Mouse (Mus musculus) retina, postnatal 1 day (tissue): ENCODE measurements around the gene Rsad1.

Source experiments
- DNase-seq: peaks from one replicate; pipeline ENCODE4 v3.0.0-alpha.2; 2012

The Rsad1 gene

DNA sequence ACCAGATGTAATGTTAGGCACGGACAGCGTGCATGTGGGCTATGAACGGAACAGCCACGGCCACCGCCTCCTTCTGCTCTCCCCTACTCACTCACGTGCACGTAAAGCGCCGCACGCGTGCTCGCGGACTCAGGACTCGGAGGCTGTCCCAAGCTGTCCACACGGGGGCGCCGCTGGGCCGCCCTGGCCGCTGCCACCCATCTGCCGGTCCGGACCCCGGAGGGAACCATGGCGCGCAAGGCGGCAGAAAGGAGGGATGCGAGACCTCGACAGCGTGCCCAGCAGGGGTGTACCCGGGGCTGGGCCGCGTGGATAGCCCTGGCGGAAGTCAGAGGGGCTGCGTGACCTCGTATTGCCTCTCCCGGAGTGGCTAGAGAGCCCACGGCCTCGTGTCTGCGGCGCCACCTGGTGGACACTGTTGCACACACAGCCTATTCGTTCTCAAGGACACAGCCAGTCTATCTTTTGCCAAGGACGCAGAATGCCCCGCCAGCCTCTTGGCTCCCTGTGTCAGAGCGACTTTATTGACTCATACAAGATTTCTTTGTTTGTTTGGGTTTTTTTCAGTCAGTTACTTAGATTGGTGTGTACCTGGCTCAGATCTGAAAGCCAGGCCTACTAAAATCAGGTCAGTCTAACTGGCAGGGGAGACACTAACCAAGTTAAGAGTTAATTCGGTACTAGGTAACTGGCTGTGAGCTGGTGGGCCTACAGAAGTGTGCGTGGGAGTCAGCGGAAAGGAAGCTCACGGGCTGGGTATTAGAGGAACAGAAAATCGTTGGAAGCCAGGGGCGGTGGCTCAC, at the start of gene Rsad1:
Gene Rsad1 (minus strand): TSS at position 368 of the 803 bp plus-strand sequence.
- DNase-seq: peak; percentile 97

DNA sequence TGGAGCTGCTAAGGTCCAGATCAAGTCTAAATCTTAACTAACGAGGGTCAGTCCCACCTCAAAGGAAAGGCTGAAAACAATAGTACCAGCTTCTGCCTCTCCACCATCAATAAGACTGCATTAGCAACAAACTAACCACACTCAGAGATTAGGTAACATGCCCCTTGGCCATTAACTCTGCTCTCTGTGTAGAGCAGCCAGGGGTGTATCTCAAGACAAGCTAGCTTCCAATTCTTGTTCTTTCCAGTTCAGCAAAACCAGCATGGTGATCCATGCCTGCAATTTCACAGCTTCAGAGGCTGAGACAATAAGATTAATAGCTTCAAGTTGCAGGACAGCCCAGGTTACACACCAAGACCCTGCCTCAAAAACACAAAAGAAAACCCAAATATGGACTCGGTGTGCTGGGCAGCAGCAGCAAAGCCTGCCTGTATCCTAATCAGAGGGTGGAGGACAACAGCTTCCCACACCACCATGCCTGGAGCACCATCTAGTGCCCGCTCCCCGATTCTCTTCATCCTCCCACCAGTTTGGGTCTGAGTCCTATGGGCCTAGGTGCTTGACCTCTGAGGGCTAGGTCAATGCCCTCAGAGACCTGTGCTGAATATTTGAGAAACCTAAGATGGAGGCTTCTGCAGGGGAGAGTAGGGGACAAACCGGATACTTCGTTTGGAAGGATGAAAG, 49.5 kb upstream of the Rsad1 start:
- no peak for DNase-seq

DNA sequence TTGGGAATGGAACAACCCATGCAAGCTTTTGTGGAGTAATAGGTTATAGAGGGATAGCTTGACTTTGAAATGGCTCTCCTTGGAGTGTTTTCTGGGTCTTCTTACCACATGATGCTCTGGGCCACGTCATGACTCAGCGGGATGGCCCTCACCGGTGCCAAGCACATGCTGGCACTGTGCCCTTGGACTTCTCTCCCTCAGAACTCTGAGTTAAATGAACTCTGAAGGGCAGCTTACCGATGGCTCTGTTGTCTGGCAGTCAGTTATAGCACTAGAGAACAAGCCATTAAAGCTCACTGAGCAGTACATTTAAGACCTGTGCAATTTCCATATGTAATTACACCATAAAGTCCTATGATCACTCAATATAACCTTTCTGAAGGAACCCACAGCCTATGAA, 48.3 kb upstream of the Rsad1 start:
- DNase-seq: no peak

DNA sequence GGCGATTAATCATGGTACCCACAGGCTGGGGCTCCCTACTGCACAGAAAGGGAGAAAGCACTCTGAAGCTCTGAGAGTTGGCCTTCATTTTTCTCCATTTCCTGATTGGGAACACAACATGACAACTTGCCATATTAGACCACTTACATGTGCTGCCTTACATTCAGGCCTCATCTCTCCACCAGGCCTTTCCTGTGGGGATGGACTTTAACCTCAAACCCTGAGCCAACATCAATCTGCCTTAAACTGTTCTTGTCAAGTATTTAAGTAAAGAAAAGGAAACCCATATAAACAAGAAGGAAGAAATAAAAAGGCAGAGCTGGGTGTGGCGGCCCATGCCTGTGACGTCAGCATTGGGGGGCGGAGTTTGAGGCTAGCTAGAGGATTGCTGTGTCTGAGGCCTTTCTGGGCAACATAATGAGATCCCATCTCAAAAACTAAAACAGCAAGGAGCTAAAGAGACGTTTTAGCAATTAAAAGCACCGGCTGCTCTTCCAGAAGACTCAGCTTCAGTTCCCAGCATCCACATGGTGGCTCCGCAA, 47.3 kb upstream of the Rsad1 start:
- DNase-seq: no peak

DNA sequence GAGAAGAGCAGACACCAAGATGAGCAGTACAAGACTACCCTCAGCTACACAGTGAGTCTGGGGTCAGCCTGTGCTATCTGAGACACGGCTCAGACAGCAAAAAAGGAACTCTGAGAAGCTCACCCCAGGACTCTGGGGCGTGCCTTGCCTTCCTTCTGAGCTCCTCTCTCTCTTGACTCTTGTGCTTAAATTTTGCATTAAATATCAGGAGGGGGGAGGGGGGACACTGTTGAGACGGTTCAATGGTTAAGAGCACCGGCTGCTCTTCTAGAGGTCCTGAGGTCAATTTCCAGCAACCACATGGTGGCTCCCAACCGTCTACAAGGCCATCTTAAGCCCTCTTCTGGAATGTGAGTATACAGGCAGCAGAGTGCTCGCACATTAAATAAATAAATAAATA, 38.5 kb upstream of the Rsad1 start:
- DNase-seq: no peak

DNA sequence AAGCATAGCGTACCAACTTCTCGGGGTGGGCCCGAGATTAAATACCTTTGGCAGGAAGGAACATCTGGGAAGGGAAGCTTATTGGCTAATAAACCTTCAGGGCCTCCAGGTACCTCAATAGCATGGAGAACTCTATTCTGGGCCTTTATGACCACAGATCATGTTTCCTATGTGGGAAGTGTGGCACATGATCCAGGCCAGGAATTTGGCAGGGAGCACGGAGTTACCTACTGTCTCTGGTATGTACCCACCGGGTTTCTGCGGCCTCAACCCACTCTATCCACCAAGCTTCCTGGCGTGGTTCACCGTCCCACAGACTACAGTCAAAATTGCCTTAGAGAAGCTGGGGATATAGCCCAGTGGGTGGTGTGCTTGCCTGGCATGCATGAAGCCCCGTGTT, 36.0 kb upstream of the Rsad1 start:
- no peak for DNase-seq

DNA sequence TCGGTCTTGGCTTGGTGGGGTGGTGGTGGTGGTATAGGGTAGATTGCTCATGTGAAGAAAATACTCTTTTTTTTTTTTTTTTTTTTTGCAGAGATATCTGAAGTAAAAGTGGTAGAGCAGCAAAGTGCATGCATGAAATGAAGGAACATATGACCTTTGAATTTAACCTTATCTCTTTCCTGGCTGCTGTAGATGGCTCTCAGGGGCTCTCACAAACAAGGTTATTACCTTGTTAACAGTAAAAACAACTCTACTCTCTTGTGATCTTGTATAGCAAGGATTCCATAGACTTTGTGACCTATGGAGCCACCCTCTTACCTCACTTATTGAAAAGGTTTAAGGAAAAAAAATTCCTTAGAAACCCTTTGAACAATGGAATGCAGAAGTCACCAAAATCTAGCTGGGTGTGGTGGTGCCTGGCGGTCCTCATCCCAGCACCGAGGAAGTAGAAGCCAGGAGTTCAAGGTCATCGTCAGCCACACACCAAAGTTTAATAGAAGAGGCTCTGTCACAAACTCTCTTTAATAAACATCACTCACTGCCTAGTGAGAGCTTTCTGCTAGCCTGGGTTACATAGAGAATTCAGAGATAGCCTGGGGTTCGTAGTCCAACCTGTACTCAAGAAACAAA, 31.2 kb upstream of the Rsad1 start:
- DNase-seq: no peak

DNA sequence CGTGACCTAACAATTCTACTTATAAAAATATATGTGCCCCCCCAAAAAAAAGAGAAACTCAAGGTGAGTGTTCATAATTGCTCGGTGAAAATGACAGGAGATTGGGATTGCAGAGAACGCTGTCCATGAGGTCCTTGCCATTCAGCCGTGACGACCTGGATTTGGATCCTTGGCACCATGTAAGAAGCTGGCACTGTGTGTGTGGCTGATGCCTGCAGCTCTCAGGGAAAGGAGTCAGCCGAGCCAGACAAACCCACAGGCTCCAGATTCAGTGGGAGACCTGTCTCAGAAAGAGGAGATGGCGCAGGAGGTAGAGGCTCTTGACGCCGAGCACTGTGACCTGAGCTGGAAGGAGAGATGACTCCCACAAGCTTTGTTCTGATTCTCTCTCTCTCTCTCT, 27.3 kb upstream of the Rsad1 start:
- DNase-seq: no peak

DNA sequence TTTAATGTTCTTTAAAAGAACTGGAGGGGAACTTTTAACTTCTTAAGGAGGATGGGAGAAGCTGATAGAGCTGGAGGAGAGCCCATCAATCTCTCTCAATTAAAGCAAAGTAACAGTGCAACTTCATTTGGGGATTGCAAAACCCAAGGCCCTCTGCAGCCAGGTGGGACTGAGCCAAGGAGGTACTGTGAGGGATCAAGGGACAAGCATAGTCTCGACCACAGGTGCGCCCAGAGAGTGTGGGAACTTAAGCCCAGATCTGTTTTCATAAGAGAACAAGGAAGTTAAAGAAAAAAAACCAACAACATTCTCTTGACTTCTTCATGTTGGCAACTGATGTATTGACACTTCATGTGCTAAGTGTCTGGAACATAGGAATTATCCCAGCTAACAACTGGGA, 26.0 kb upstream of the Rsad1 start:
- DNase-seq: no peak

DNA sequence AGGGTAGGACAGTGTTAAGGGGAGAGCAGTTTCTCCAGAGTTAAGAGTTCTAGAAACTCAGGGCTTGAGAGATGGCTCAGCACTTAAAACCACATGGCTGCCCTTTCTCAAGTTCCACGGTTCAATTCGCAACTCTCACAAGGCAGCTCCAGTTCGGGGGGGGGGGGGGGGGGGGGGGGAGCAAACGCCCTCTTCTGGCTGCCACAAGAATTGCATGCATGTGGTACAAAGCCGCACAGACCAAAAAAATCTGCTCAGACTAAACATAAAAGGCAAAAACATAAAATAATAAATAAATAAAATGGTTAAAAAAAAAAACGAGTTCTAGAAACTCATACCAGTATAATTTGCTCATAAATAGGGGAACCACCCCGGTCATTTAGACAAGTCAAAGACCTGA, 25.5 kb upstream of the Rsad1 start:
- no peak for DNase-seq

DNA sequence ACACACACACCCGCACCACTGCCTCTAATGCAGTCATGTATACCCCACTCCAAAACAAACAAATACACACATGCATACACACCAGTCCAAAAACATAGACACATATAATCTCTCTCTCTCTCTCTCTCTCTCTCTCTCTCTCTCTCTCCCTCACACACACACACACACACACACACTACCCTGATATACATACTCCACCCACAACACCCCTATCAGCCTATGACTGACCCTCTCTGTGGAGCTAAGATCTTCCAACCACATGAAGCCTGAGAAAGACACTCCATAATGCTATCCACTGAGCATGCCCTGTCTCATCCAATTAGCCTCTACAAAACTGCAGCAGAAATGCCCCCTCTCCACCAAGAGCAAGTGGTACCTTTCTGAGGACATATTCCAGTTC, 22.8 kb upstream of the Rsad1 start:
- peak; percentile 45 for DNase-seq

DNA sequence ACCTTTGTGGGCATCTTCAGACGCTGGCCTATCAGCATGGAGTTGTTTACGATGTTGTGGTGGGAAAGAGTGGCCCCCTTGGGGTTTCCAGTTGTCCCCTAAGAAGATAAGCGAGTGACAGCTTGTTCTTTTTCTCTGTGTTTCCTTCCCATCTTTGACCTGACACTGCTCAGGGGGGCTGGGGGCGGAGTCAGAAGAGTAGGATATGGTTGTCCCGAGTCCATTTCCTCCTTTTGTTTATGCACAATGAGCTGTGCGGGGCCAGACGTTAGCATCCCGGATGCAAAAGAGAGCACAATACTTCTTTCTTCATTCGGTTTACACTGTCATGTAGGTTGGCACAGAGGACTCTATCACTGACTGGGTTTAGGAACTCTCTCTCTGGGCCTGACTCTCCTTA, 21.6 kb upstream of the Rsad1 start:
- peak; percentile 55 for DNase-seq

DNA sequence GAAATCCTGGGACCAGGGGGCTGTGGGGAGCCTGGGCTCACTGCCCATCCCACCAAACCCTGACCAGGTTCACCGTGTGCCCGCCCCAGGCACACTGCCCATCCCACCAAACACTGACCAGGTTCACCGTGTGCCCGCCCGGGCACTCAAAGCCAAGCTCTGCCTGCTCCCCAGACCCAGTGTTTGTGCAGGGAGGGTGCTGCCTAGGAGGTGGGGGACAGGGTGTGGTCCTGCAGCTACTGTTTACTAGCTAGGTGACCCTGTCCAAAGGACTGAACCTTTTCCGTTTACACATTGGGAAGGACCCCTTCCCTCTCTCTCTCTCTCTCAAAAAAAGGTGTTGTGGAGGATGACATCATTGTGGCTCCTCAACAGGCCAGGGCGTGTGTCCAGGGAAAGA, 18.3 kb upstream of the Rsad1 start:
- no peak for DNase-seq

DNA sequence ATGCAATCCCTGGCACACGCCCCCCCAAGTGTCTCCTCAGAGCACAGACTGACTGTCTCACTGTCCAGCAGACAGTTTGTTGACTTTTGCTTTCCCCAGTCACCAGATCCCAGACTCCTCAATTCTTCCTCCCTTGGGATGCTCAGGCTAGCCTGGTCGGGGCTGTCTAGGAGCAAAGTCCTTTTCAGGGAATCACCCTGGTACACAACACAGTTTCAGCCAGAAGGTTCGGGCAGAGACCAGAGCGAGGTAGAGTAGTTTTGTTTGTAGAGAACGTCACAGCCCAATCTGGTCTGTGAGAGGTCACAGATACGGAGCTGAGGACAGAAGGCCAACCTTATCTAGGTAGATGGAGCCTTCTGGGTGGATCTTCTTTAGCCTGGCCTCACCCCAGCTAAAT, 17.5 kb upstream of the Rsad1 start:
- no peak for DNase-seq

DNA sequence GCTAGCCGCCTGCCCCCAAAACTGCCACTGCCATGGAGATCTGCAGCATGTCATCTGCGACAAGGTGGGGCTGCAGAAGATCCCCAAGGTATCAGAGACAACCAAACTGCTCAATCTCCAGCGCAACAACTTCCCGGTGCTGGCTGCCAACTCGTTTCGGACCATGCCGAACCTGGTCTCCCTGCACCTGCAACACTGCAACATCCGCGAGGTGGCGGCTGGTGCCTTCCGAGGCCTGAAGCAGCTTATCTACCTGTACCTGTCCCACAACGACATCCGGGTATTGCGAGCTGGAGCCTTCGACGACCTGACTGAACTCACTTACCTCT, 16.1 kb upstream of the Rsad1 start:
- DNase-seq: no peak

DNA sequence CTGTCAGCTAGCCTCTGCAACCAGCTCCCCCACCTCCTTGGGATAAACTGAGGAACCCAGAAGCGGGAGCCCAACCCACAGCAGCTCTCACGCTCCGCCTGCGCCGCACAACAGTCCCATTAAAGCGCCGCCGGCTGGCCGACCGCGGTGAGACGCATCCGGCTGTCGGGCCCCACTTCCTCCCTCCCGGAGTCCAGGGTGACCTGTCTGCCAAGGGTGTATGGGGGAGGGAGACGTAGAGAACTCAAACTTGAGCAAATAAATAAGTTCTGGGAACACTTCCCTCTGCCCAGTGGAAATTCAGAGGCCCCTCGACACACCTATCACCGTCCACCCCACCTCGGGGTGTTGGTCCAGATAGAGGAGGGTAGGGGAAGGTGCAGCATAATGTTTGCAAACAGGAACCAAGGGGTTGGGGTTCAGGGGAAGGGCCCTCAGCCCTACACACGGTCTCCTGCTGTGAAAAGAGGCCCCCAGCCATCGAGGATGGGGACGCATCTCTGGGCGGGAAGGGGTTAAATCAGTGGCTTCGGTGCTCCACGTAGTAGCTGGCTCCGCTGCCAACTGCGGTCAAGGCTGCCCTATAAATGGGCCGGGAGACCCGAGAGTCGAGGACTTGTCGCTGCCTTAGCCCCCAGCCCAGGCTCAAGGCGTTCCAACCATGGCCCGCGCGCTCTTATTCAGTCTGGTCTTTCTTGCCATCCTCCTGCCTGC, 15.5 kb upstream of the Rsad1 start, which contains the start of gene Chad:
Gene Chad (plus strand): TSS at position 611 of the 714 bp plus-strand sequence.
- peak; percentile 59 for DNase-seq

DNA sequence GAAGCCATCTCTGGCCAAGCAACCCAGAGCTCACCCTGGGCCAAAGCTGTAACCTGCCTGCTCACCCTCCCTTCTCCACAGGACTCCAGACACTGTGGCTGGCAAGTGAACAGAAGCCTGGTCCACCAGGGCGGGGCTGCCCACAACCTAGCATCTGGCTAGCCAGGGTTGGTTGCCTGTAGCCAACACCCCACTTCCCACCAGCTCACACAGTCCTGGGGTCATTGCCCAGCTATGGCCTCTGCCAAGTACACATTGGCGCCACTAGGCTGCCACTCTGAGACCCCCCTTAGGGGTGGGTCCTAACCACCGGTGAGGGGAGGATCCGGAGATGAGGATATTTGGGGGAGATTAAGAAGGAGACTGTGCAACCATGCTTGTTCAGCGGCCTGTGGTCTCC, 14.8 kb upstream of the Rsad1 start:
- no peak for DNase-seq

DNA sequence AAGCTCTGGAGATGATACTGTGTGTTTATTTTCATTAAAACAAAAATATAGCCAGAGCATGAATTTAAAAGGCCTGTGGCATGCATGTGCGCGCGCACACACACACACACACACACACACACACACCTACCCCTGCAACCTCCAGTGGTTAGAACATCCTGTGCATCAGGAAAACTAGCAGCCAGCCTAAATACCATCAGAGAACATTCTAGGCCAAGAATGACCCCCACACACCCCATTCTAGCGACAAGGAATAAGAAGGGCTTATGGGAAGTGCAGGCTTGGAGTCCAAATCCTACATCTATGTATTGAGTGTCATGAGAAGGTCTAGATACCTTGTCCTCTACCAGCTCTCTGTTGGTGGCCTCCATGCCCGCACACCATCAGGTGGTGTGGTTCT, 14.3 kb upstream of the Rsad1 start:
- DNase-seq: no peak

DNA sequence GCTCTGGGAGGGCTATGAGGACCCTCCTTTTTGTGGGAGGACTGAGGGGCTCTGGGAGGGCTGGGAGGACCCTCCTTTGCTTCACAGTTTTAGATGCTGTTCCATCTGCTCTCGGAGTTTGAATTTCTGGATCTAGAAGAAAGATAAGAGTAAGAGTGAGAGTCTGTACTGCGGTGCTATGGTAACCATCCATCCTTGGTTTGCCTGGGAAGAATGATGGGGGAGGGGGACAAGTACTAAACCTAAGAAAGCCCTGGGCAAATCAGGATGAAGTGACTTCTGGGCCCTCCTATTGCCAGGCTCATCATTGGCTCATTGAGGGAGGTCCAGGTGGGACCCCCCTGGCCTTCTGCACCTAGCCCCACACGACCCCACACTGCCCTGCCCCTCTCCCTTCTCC, 9.2 kb upstream of the Rsad1 start:
- DNase-seq: no peak

DNA sequence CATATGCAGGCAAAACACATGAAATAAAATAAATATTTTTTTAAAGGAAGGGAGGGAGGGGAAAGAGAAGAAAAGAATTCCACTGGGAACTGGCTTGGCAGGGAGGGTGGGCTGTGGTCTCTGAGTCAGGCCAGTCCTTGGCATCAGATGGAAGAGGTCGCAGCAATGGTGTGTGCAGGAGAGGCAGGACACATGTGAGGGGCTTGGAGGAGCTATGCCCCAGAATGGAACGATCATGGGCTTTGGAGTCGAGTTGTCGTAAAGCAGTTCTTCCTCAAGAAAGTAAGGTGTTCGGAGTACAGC, 1.3 kb upstream of the Rsad1 start:
- DNase-seq: no peak

DNA sequence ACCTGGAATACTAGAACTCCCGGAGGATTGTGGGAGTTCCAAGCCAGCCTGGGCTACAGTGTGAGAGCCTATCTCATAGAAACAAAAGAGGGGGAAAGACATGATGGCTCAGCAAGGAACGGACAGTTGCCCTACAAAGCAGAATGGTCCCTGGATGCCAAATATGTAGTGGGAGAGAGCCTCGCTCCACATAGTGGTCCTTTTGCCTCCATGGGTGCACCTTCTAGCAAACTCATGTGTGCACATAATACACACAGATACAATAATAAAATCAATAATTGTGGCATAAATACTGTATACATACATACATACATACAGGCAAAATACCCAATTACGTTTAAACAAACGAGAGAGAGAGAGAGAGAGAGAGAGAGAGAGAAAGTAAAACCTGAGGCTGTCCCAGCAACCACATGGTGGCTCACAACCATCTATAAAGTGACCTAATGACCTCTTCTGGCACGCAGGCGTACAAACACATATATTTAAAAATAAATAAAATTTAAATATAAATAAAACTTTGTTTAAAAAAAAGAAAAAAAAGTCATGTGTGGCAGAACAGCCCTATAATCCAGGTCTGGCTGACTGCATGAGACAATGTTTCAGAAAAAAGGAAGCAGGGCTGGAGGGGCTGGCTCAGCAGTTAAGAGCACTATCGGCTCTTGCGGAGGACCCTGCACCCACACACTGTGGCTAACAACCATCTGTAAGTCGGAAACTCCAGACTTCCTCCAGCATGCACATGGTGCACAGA, 811 bp upstream of the Rsad1 start:
- no peak for DNase-seq

DNA sequence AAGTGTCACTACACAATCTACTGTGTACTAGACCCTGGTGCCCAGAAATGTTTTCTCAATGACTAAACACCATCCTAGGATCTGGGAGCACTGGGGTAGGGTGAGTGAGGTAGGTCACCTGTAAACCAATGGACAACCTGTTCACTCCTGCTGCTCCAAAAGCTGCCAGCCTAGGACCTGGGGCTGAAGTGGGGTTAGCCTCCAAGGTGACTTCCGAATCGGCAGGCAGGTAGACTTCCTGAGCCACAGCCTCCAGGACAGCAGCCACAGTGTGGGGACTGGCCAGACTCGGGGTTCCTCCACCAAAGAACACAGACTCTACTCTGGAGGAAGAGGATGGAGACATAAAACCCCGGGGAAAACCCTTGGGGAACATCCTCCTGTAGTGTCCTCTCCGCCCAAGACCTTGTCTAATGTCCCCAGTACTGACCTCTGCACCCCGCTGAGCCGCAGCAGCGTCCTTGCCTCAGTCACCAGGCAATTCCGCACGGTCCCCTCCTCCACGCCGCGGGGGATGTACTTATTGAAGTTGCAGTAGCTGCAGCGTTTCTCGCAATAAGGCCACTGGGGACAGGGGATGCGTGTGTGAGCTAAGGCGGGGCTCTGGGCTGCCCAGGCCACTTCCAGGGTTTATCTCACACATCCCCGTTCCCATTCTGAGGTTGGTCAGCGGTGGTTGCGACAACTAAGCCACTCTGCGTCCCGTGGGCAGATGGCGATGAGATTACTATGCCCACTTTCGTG, 842 bp downstream of the Rsad1 start:
- peak; percentile 74 for DNase-seq
